Mouse (Mus musculus): ENCODE measurements around the gene Dhx40.

- TF ChIP-seq CTCF (IDR thresholded peaks at IDR 0.05; ENCODE audit: low read depth, low read length) (no peak), GATA1 (IDR thresholded peaks at IDR 0.05; ENCODE audit: borderline replicate concordance, low read length) (no peak), POLR2AphosphoS5 (IDR thresholded peaks at IDR 0.05; ENCODE audit: insufficient replicate concordance, low read depth, low read length) (no peak), GATA2 (IDR thresholded peaks at IDR 0.05; ENCODE audit: borderline replicate concordance, low read depth, low read length) (no peak), TAL1 (conservative IDR thresholded peaks at IDR 0.05; ENCODE audit: low read depth, low read length) (no peak)
Observed at GRCm38 (mm10) chr11:86719390-86719789, 88.2 kb downstream of the Dhx40 start.

Measured in G1E (cell line).